Mouse (Mus musculus) left cerebral cortex, adult 18-20 months (tissue): ENCODE measurements at regions not wholly inside any gene's neighbourhood (a gene's known extent, or its start where the extent isn't known, plus 50 kb on each side); places are given as distances from the start of the nearest gene placed in this dataset.
A peak's percentile ranks its signal among the peaks of the same experiment; 100 is the strongest.

Source experiments
- DNase-seq, 2 experiments: peaks; one replicate each; pipeline ENCODE4 v3.0.0; 2021 to 2022; ENCODE audit warnings: low spot score in 2 of 2, mixed read lengths in 1 of 2

DNA sequence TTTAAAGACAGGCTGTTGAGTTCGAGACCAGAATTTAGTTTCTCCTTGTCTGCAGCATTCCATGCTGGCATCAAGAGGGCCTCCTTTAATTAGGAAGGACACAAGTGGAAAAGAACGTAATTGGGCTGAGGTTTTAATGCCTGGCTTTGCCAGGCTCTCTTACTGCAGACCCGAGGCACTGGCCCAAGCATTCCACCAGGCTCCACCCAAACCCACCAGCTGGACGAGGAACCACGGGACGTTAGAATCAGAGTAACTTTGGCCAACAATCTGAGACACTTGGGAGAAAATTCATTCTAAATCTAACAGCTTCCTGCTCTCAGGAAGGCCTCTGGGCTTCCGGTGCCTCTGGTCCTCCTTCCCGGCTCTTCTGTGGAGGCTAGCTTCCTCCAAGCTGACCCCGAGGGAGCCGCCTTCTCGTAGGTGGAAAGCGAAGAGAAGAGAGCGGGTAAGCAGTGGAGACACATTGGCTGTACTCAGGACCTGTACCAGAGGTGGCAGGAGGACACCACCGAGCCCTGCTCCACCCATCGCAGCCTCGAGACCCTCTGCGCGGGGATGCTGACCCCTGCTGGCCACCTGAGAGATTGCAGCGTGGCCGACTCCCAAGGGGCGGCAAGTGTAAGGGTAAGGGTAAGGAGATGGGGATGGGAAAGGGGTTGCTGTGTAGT, 105.5 kb downstream of the Tmem17 start:
- DNase-seq = peak; percentile 86 to 94

DNA sequence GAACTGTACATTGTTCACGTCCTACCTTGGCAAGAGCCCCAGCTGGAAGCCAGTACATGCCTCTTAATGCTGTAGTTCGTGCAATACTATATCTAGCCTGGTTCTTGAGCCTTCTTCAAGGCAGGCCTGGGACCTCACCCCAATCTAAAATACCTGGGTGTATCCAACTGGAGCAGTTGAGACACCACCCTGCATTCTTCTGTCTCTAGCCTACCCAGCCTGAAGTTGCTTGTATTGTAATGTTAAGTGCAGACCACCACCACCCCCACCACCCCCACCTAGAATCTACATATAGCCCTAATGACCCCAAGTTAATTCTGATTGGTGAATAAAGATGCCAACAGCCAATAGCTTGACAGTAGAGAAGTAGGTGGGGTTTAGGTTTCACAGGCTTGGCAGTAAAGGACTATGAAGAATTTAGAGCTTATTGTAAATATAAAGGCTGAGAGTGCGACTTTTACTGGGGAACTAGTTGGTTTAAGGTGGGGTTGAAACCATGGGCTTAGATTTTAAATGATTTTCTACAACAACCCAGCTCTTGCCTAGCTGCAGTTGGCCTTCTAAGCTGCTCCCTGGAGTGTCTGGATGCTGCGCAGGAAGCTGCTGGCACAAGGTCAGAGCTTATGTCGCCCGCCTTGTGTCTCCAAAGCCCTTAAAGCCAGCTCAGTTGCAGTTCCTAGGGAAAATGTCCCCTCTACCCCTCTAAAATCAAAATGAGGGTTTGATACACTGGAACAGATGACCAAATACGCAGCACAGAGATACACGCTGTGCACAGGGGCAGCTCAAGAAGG, 109.2 kb downstream of the Tmem17 start:
- DNase-seq = no peak

DNA sequence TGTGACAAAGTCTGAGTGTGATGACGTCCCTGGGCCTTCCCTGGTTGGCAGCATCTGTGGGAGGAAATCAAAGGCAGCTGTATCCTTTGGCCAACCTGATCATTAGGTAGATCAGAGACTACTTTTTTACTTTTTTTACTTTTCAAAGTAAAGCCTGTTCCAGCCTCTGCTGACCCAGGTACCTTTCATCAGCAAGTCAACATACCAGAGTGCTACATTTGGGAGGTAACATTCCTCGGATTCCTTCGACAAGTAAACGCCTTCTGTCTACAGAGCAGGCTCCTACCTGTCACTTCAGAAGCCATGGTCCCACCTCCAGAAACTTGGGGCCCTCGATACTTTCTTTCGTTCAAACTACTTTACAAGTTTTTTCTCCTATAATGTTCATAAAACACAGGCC, 110.0 kb downstream of the Tmem17 start:
- no peak for DNase-seq

DNA sequence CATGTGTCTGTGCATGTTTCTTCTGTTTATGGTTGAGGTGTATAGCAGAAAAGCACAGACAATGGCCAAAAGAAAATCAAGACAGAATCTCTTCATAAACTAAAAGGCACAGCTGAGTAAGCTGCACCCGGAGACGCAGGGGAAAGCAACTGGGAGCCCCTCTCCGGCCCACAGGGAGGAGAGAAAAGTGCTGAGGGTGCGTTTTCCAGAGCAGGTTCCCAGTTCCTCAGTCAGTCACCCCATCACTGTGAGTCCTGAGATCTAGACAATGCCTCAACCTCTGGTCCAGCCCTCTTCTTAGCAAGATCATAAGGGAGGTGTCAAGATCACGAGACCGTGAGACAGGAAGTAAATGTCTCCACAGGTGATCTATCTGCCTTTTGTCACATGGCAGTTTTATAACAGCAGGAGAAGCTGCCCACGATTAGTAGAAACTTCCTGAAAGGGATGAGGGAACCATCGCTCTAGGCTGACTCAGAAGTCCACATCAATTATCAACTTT, 110.7 kb downstream of the Tmem17 start:
- DNase-seq = no peak

DNA sequence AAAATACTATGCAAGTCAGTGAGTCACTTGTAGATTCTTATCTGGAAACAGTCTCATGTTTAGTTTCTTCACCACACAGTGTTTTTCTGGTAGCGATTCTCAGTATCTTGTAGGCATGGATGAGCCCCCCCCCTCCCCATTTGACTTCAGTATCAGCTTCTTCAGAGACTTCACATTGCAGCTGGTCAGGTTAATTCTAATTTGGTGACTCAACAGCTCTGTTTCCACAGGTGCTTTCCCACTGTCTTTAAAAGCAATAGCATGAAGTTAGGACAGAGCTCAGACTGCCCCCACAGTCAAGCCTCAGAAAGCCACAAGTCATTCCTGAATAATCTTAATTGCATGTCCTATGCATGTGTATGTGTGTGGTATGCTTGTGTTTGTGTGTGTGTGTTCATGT, 114.5 kb downstream of the Tmem17 start:
- DNase-seq = no peak

DNA sequence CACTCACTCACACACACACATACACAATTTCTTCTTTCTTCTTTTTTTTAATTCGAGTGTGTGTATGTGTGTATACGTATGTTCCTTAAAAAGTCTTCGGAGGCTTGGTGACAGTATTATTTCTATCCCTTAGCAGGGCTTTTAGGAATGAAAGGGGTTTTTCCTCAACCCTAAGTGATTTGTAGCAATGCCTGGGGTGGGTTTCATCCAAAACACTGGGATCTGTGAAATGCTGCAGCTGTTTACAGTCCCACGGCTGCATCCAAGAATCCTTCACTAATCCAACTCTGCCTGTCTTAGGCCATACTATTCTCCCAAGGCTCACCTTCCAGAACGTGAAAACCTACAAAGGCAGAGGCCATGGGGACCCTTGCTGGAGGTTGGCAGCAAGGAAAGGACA, 116.6 kb downstream of the Tmem17 start:
- no peak for DNase-seq

DNA sequence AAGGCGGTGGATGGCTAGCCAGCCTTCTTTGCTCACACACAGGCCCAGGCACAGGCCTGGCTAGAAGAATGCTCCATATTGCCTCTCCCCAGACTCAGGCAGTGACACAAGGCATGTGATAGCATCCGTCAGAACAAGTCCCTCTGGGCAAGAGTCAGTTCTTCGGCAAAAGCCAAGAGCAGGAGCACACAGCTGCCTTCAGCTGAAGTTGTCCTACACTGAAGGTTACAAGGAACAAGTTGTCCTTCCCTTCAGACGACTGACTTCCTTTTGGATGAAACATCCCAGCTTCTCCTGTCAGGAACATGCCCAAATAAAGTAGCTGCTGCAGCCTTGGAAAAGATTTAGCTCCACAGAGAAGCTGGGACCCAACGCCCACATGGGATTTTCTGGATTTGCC, 117.1 kb downstream of the Tmem17 start:
- DNase-seq = no peak

DNA sequence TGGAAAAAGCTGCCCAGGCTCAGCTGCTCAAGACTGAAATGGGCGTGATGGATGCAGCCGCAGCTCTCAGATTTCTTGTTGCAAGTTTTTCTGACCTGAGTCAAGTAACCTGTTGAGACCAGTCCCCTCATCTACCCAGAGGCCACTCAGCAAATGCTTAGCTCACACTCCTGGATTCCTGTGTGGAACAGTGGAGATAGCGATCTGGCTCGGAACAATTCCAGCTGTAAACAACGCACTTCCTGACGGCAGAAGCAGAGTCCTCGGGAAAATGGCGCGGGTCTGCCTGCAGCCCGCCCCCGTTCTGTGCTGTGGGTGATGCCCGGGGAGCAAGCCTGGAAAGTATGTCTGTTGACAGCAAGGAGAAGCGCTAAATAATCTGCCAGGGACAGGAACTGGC, 117.7 kb downstream of the Tmem17 start:
- DNase-seq = peak in 1 of 2 experiments; percentile 24

DNA sequence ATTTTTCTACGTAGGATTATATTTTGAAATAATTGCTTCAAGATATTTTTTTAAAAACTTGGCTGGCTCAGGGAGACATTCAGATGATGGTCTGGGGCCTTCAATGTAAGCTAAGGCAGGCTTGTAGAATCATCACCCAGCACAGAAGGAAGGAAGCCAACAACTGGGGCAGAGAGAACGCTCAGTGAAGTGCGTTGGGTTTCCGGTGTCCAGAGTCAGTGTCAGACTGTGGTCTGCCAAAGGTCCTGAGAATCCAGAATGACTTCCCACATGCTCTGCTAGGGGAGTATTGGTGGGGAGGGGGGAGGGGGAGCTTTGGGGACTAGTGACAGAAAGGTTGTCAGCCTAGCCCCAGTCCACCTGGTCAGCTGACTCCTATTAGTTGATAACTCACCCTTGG, 118.1 kb downstream of the Tmem17 start:
- no peak for DNase-seq

DNA sequence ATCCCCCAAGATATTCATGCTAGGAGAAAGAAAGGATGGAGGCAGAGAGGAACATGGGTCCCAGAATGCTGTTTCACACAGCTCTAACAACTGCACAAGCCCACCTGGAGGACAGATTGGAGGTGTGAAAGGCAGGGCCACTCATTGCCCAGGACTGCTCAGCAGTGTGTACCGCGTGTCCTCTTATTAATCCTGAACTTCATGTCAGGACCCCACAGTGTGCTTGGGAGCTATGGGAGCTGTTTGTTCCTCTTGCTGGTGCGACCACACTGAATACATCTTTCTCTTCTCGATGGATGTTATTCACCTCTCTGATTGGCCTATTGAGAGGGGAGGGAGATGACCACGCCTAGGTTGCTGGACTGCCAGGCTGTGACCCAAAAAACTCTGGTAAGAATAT, 119.1 kb downstream of the Tmem17 start:
- DNase-seq = no peak

DNA sequence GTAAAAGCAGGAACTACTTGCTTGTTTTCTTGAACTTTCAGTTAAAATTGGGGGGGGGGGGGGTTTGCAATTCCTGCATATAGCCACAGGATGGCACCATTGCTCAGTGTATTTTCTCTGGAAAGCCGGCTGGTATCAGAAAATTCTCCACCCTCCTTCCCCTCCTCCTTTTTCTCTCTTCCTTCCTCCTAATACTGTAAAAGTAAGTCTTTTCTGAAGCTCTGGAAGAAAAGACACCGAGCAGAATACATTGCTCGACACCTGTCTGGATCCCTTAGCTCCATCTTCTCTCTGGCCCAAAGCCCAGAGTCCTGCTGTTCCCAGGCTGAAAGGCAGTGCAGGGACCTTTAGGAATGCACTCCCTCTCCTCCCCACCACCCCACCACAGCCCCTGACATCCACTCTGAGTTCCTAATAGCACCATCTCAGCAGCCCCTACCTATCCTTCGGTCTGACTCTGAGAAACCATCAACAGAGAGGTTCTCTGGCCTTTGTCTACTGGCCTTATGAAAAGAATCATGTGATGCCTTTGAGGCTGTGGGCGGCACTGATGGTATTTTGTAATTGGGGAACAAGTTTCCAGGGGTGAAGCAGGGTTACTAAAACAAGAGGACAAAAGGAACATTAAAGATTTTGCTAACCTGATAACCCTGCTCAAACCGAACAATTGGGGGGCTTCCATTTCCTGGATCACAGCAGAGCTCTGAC, 119.9 kb downstream of the Tmem17 start:
- DNase-seq = no peak

DNA sequence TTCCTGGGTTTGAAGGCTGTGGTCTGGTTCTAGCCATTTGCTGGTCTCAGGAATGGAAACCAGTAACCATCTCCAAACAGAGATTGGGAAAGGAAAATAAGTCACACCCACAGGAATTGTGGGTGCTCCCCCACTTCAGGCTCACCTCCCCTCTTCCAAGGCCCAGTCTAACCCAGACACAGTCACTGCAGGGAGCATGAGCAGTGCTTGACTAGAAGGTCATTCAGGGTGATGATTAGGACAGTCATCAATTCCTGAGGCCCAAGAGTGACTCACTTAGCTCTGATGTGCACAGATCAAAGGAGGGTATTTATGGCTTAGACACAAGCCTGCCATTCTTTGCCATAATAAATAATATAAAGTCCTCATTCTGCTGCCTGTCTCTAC, 120.4 kb downstream of the Tmem17 start:
- DNase-seq = no peak

DNA sequence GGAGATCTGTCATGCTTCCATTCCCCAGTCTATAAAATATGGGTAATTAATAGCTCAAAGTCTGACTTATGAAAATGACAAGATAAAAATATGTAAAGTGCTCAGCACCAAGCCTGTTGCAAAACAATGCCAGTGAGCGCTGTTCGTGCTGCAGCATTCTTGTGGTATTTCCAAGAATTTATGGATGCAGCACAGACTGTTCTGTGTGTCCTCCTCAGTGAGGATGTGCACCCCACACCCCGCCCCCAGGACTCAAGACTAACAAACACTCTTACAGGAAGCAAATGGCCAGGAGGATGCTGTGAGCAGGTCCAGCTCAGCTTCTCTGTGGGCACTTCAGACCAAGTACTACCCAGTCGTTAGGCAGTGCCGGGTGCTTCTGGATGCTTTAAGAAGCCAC, 121.1 kb downstream of the Tmem17 start:
- peak; percentile 43 to 44 for DNase-seq

DNA sequence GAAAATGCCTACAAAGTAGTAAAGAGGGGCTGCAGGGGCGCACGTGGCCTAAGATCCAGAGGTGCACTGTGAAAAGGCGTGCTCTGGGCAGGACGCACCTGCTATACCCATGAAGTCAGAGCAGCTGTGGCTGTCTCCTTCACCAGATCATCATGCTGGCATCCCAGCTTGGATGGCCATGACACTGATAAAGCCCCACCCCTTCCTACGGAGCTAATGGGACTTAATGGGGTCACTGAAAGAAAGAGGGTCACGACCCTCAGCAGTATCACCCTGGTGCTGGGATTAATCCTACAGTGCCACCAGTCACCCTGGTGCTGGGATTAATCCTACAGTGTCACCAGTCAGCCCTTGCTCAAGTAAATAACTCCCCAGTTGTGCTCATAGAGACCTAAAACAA, 122.1 kb downstream of the Tmem17 start:
- DNase-seq = no peak

DNA sequence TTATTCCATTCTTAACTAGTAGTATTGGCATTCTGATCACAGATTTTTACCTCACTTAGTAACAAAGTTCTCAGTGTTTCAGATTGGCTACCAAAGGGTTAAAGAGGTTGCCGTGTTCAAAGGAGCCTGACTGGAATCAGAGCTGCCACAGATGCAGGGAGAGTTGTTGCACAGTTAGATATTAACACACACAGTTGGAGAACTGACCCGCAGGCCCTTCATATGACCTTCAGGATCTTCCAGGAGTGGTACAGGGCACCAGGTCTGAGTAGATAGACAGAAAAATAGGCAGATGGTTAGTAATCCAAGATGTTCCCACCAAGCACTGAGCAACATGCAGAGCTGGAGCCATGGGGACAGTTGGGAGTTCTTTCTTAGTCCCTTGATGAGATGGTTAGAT, 123.1 kb downstream of the Tmem17 start:
- no peak for DNase-seq

DNA sequence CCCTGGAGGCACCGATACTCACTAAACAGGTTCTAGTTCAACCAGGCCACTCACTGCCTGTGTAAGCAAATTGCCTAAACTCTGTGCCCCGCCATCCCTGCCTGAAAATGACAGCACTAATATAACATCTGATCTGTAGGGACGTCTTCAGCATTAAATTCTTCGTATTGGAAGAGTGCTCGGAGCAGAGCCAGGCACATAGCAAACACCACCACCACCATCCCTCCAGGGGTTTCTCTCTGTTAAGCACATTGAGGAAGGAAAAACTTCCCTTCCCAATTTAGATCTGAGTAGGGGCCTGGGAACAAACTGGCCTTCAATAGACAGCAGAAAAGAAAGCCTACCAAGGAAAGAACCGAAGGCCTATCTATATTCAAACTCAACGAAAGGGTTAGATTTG, 124.4 kb downstream of the Tmem17 start:
- DNase-seq = no peak

DNA sequence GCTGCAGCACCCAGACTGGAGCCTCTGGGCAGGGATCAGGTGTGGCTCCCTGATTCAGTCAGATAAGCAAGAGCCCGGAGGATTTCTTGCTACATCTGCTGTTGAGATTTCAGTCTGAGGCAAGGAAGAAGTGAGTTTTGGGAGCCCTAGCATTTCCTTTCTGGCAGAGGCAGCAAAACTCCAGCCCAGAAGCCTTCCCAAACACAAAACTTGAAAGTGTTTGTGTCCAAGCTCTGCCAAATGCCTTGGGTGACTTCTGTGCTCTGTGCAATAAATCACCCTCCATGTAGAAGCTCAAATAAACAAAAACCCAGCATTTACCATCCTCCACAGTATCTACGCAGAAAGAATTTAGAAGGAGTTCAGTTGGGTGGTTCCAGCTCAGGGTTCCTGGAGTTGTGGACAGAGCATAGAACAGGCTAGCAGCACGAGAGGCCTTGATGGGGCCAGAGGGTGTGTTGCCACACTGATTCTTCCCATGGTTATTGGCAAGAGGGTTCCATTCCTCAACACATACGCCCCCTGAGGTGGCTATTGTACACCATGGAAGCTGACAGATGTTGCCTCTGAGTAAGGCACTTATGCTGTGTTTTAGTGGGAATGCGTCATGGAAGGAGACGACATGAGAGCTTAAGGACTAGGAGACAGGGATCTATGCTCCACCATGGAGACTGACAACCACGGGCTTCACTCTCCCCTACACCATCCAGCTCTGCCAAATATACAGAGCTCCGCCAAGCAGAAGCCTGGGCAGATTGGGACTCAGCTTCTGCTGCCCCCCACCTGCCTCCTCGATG, 125.1 kb downstream of the Tmem17 start:
- no peak for DNase-seq

DNA sequence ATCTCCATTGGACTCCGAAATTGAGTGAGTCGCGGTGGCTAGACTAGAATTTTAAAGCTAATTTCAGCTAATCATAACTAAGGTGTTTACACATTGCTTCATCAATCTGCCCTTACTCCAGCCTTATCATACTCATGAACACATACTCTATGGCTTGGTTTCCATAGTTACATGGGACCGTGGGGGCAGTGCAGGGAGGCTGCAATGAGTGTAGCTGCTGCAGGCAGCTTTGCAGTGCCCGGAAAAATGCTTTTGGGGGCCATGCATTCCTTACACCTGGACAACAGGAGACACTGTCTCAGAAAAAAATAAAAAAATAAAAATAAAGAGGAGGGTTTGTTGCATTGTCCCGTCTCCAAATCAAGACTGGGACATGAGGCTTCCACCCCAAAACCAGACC, 126.3 kb downstream of the Tmem17 start:
- peak in 1 of 2 experiments; percentile 44 for DNase-seq

DNA sequence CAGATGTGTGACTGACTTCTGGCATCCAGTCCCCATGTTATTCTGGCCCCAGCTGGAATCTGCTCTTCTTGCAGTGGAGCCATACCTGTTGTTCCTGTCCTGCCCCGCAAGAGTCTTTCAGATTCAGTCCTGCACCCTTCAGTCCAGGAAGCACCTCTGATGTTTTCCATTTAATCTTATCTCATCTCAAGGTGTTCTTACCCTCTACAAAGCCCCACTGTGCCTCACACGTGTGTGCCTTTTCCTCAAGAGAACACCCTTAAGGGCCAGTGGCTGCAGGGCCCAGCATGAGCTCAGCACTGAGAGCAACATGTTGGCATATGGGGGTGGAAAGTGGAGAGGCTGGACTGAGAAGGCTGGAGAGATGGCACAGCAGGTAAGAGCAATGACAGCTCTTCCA, 126.8 kb downstream of the Tmem17 start:
- no peak for DNase-seq

DNA sequence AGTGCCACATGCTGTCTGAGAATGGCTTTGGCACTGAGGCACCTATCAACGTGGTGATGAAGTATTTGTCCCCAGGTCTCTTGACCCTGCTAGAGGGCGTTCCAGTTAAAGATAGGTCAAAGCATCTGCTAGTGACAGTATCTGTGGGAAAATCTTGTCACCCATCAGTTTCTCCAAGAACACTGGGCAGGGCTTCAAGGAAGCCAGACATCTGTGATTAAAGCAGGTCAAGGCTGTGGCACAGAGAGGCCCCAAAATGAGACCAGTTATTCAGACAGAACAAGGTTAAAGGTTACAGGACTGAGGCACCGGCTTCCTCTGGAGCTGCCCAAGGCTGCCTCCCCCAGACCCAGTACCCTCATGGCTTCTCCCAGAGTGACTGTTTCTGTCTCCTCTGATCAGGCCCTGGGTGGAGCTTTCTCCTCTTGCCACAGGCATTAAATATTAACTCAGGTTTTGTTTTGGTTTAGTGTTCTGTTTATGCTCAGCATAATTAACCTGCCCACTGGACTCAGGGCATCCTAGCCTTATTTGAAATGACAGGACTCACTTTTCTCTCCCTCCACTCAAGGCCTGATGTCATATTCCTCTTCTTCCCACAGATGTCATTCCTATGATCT, 128.6 kb downstream of the Tmem17 start:
- no peak for DNase-seq

DNA sequence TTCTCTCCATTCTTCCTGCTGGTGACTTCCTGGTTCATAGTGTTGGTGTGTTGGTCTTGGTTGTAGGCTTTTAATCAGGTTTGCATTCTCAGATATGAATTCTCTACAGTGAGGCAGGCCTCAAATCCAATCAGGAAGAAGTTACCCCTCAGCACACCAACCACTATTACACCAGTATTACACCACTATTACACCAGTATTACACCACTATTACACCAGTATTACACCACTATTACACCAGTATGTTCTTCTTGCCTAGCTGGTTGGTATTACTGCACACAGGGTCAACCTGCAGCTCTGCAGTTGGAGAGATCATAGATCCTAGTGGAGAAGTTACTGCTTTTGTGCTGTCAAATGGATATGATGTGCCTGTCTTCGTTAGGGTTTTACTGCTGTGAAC, 129.6 kb downstream of the Tmem17 start:
- no peak for DNase-seq
